Mouse (Mus musculus): ENCODE data around the gene Myo5a.
A peak's percentile ranks its signal among the peaks of the same experiment; 100 is the strongest.
"Not testable (repeated sequence)": the region's sequence is repeated elsewhere in the genome, so short reads cannot be mapped to it uniquely, and the experiment has no call there.

Gene Myo5a

GRCm38 (mm10) chr9:75247870-75248269 lies 177.1 kb downstream of the Myo5a start:
- no peak for DNase-seq (ENCODE audit: low read depth, low spot score)

- no peak for DNase-seq (ENCODE audit: low read depth, low spot score)
These were observed 177.5 kb downstream of the Myo5a start for GRCm38 (mm10) chr9:75248359-75248758.

GRCm38 (mm10) chr9:75248874-75249273 lies 178.1 kb downstream of the Myo5a start:
- DNase-seq (ENCODE audit: low read depth, low spot score): no peak

- not testable (repeated sequence) for DNase-seq (ENCODE audit: low read depth, low spot score)
These were observed 182.3 kb downstream of the Myo5a start for GRCm38 (mm10) chr9:75253158-75253557.

GRCm38 (mm10) chr9:75253766-75254165 lies 183.0 kb downstream of the Myo5a start:
- DNase-seq (ENCODE audit: low read depth, low spot score): no peak

GRCm38 (mm10) chr9:75254196-75254955 lies 183.6 kb downstream of the Myo5a start:
- no peak for DNase-seq (ENCODE audit: low read depth, low spot score)

- DNase-seq (ENCODE audit: low read depth, low spot score): no peak
These were observed 185.2 kb downstream of the Myo5a start for GRCm38 (mm10) chr9:75255820-75256545.

GRCm38 (mm10) chr9:75258792-75259191 lies 188.0 kb downstream of the Myo5a start:
- no peak for DNase-seq (ENCODE audit: low read depth, low spot score)

GRCm38 (mm10) chr9:75259656-75260055 lies 188.8 kb downstream of the Myo5a start:
- DNase-seq (ENCODE audit: low read depth, low spot score): peak; percentile 84

GRCm38 (mm10) chr9:75261332-75261872 lies 190.6 kb downstream of the Myo5a start:
- DNase-seq (ENCODE audit: low read depth, low spot score): peak; percentile 71

GRCm38 (mm10) chr9:75262235-75262826 lies 191.5 kb downstream of the Myo5a start:
- DNase-seq (ENCODE audit: low read depth, low spot score): no peak

GRCm38 (mm10) chr9:75264008-75264718 lies 193.3 kb downstream of the Myo5a start:
- DNase-seq (ENCODE audit: low read depth, low spot score): peak; percentile 92

- no peak for DNase-seq (ENCODE audit: low read depth, low spot score)
These were observed 196.3 kb downstream of the Myo5a start for GRCm38 (mm10) chr9:75267147-75267546.

GRCm38 (mm10) chr9:75270382-75270781 lies 199.6 kb downstream of the Myo5a start:
- DNase-seq (ENCODE audit: low read depth, low spot score): no peak

GRCm38 (mm10) chr9:75271539-75271938 lies 200.7 kb downstream of the Myo5a start:
- no peak for DNase-seq (ENCODE audit: low read depth, low spot score)
